Mouse (Mus musculus) liver, postnatal 0 days (tissue): Measurements from ENCODE around the gene Wnt7b. TPM values are rescaled to one million over a fixed set of nuclear protein-coding genes. Genes with fewer than 3 reads are reported as not detected.

ENCODE experiments used
- ATAC-seq: fragments of 200-750 bp; cut with Nextera tagmentation; 2 replicates; pipeline ENCODE4 v1.8.0; 2017; ENCODE audit warnings: mild to moderate bottlenecking, moderate library complexity
- DNase-seq: peaks from one replicate; pipeline ENCODE4 v3.0.0-alpha.2; 2016
- H3K27ac ChIP-seq: fragments of 300-500 bp; sonication (generic); 2 replicates; pipeline ENCODE4 v1.5.1; 2014; ENCODE audit warnings: antibody characterized with exemption, moderate library complexity, mild to moderate bottlenecking, low read depth
- H3K27me3 ChIP-seq: fragments of 300-500 bp; sonication (generic); 2 replicates; pipeline ENCODE4 v1.6.1; 2014; ENCODE audit warnings: low read length, control low read depth, mixed read lengths; ENCODE audit not compliant: insufficient read depth
- H3K36me3 ChIP-seq: fragments of 300-500 bp; sonication (generic); replicated peaks from 2 replicates; pipeline ENCODE4 v1.6.1; 2014; ENCODE audit warnings: mild to moderate bottlenecking, control low read depth, low read length, moderate library complexity, mixed read lengths; ENCODE audit not compliant: insufficient read depth
- H3K4me1 ChIP-seq: fragments of 300-500 bp; sonication (generic); 2 replicates; pipeline ENCODE4 v1.6.1; 2014; ENCODE audit warnings: antibody characterized with exemption, mild to moderate bottlenecking, control low read depth; ENCODE audit not compliant: insufficient read depth
- H3K4me2 ChIP-seq: fragments of 300-500 bp; sonication (generic); 2 replicates; pipeline ENCODE4 v1.6.1; 2014; ENCODE audit warnings: low read depth, mild to moderate bottlenecking, low read length, moderate library complexity, mixed read lengths
- H3K4me3 ChIP-seq: fragments of 300-500 bp; sonication (generic); 2 replicates; pipeline ENCODE4 v1.5.1; 2014; ENCODE audit warnings: low read depth, low read length
- H3K9ac ChIP-seq: fragments of 300-500 bp; sonication (generic); replicated peaks from 2 replicates; pipeline ENCODE4 v1.6.1; 2014; ENCODE audit warnings: mild to moderate bottlenecking, moderate library complexity
- H3K9me3 ChIP-seq: fragments of 300-500 bp; sonication (generic); 2 replicates; pipeline ENCODE4 v1.6.1; 2016; ENCODE audit warnings: mild to moderate bottlenecking, control low read depth, low read length, mixed read lengths
- CTCF ChIP-seq: sonication (generic); IDR thresholded peaks from 2 replicates; pipeline ENCODE4 v1.5.1; 2016; ENCODE audit warnings: antibody characterized with exemption, low read depth
- EP300 ChIP-seq: IDR thresholded peaks from 2 replicates; pipeline ENCODE4 v1.6.1; 2016; ENCODE audit warnings: antibody characterized with exemption, low read depth, mild to moderate bottlenecking
- WGBS: fragments of 180-500 bp; shearing (Covaris S2); extraction: QIAGEN DNeasy Blood & Tissue Kit; methylation state at CpG from one replicate; pipeline ENCODE4 v1.1.7; 2014; ENCODE audit not compliant: insufficient replicate concordance; 5-methylcytosine and 5-hydroxymethylcytosine counted together
- polyA plus RNA-seq: library from polyadenylated mRNA; unstranded; fragments of >200 nt; fragmentation: Nextera tagmentation; extraction: Ambion mirVana; gene quantifications from 2 replicates; pipeline ENCODE4 v1.2.1, GENCODE M21; 2015

Gene Wnt7b
- polyA plus RNA-seq, 1 experiment from 2014 or later, result 0.09 TPM

DNA sequence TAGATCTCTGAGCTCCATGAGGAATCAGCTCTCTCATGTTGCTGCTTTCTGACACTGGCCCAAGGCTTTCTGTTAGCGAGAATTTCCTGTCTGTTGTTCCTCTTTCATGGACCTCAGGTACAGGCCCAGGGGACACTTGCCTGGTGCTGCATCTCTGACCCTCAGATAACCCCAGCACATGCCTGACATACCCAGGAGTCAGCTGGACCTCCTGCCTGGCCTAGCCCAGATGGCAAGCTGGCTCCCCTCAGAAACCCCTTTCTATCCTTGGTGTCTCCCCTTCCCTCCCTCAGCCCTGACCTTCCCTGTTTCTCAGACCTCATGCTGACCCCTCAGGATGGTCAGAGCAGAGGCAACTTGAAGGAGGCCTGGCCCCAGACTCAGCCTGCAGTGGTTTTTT is 75.6 kb downstream of the Wnt7b start:
- Histone ChIP-seq H3K4me1 (no peaks in the 10 kb centered on the region), H3K27me3 (no peaks in the 10 kb centered on the region), H3K4me3 (no peak overlapping the region), H3K9ac (no peak overlapping the region), H3K9me3 (no peaks in the 10 kb centered on the region), H3K36me3 (no peaks in the 10 kb centered on the region), H3K27ac (no peak overlapping the region), H3K4me2 (no peak overlapping the region)
- DNase-seq, result no peak
- no peak for ATAC-seq
- 50% methylated on average over 1 of the region's 1 CpGs for WGBS
- no peak for TF ChIP-seq CTCF
- TF ChIP-seq EP300, result no peak

DNA sequence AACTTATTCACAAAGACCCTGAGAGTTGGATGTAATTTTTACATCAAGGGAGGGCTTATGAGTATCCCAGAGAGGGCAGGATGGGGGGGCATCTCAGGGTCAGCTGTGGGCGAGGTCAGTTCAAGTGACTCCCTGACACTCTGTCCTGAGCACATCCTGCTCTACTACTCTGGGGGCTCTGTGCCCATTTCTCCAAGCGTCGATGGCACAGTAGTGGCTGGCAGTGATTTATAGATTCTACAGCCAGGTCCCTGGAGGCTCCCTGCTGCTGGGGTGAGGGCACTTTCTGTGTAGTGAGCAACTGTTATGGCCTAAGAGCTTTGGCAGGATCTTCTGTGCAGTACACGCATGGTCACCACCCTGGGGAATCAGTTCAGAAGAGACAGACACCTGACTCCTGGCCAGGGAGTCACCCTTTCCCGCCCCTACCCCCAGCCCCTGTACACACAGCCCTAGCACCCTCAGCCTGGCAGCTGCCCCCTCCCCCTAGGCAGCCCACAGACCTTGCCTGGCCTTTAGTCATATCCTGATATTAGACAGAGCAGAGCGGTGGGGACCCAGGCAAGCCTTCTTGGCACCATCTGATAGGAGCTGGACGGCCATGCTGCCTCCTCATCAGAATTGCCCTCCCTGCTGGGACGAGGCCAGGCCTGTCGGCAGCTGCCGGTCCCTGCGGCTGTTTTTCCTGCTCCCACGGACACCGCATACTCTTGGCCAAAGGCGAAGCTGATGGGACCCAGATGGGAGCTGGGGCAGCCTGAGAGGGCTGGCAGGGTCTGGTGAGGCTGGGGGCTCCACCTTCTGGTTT is 77.0 kb downstream of the Wnt7b start:
- Histone ChIP-seq H3K4me2 (no peak overlapping the region), H3K4me3 (no peak overlapping the region), H3K9ac (no peak overlapping the region), H3K9me3 (no peaks in the 10 kb centered on the region), H3K27me3 (no peaks in the 10 kb centered on the region), H3K27ac (no peak overlapping the region), H3K36me3 (no peaks in the 10 kb centered on the region), H3K4me1 (no peaks in the 10 kb centered on the region)
- DNase-seq (no peak), ATAC-seq (no peak)
- WGBS, result 74% methylated on average over 14 of the region's 14 CpGs
- TF ChIP-seq EP300, result no peak
- no peak for TF ChIP-seq CTCF

DNA sequence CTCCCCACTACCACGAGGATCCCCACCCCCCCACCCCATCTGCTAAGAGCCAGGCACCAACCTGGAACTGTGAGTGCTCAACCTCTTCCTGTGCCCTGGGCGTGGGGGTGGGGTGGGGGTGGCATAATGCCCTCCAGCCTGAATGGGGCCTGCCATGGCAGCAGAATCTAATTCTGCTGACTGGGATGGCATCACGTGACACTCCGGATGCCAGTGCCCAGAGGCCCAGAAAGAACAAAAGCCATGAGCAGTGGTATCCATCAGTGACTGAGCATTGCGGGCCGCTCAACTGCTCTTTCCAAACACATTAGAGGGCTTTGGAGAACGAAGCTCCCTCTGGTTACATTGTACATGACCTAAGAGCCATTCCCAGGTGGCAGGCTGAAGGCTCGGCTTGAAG is 79.1 kb downstream of the Wnt7b start, which contains the start of gene 7530416G11Rik:
7530416G11Rik (minus strand) TSS at position 101 of the 400 bp plus-strand sequence.
- Histone ChIP-seq H3K9me3 (no peaks in the 10 kb centered on the region), H3K27ac (no peak within 1 kb of the TSS), H3K4me2 (no peak within 1 kb of the TSS), H3K9ac (no peak within 1 kb of the TSS), H3K27me3 (no peaks in the 10 kb centered on the region), H3K36me3 (no peaks in the 10 kb centered on the region), H3K4me3 (no peak within 1 kb of the TSS), H3K4me1 (no peaks in the 10 kb centered on the region)
- no peak for TF ChIP-seq EP300
- no peak for DNase-seq
- ATAC-seq, result no peak
- WGBS, result 70% methylated on average over 8 of the region's 8 CpGs

DNA sequence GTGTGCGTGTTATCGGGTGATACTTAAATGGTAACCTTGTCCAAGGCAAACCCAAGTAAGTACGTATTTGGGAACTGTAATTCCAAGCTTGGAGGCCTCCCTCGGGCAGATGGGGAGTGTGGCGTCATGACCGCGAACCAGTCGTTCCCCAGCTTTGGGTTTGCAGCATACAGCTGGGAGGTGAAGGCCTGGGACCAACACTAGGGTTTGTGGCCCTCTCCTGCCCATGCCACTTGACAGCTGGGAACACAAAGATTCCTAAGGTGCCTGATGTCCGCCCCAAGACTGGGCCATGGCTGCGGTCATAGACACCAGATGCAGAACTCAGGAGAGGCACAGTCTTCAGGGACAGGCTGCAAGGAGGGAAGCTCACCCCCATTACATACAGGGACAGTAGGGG is 82.0 kb downstream of the Wnt7b start:
- Histone ChIP-seq H3K36me3 (no peaks in the 10 kb centered on the region), H3K27ac (no peak overlapping the region), H3K4me2 (no peak overlapping the region), H3K4me3 (no peak overlapping the region), H3K4me1 (no peaks in the 10 kb centered on the region), H3K9ac (no peak overlapping the region), H3K9me3 (no peaks in the 10 kb centered on the region), H3K27me3 (no peaks in the 10 kb centered on the region)
- WGBS, result 81% methylated on average over 10 of the region's 10 CpGs
- TF ChIP-seq EP300 (no peak), CTCF (no peak)
- DNase-seq, result no peak
- ATAC-seq, result no peak

DNA sequence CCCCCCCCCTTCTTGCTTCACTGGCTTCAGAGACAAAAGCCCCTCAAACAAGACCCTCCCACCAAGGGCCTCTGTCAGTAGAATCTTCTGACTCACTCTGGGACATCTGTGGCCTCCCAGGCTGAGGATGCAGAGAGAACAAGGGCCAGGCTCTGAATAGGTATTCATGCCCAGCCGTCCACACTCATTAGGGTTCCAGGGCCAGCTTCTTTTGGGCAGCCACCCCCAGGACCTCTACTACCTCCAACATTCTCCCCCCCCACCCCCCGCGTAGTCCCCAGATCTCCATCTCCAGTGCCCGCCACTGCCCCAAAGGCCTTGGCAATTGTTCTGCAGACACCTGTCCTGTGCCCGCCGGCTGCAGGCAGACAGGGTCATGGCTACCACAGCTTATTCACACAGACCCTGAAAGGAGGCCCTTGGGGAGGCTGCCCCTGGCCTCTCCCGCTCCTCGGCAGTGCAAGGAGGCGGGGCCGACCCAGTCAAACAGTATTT is 84.2 kb downstream of the Wnt7b start:
- Histone ChIP-seq H3K27me3 (no peaks in the 10 kb centered on the region), H3K27ac (no peak overlapping the region), H3K9ac (no peak overlapping the region), H3K4me3 (no peak overlapping the region), H3K36me3 (no peaks in the 10 kb centered on the region), H3K4me1 (no peaks in the 10 kb centered on the region), H3K4me2 (no peak overlapping the region), H3K9me3 (no peaks in the 10 kb centered on the region)
- ATAC-seq, result no peak
- DNase-seq, result no peak
- 55% methylated on average over 8 of the region's 10 CpGs for WGBS
- TF ChIP-seq EP300, result no peak
- no peak for TF ChIP-seq CTCF

DNA sequence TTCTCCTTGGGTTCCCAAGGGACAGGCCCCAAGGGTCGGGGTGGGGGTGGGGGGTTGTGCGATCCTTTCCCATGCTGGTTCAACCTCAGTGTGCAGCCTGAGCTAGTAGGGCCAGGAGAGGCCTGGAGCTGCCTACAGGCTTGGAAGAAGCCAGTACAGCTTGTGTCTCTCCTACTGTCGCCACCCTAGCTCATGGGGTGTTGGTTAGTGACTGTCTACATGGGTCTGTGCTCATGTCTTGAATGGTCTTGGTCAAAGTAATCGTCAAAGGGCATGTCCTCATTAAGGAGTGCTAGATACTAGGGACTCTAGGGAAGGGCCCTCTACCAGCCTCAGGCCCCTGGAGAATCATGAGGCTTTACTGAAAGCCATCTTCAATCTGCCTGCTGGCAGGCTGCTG is 84.7 kb downstream of the Wnt7b start:
- no peak overlapping the region for H3K4me3 ChIP-seq
- 67% methylated on average over 4 of the region's 4 CpGs for WGBS
- H3K4me2 ChIP-seq, result no peak overlapping the region
- ATAC-seq (no peak), DNase-seq (no peak)
- no peaks in the 10 kb centered on the region for H3K4me1 ChIP-seq
- no peaks in the 10 kb centered on the region for H3K36me3 ChIP-seq
- H3K9ac ChIP-seq, result no peak overlapping the region
- H3K9me3 ChIP-seq, result no peaks in the 10 kb centered on the region
- no peak for TF ChIP-seq CTCF
- TF ChIP-seq EP300, result no peak
- H3K27me3 ChIP-seq, result no peaks in the 10 kb centered on the region
- no peak overlapping the region for H3K27ac ChIP-seq
